Mouse (Mus musculus) gastrocnemius, postnatal 14 days (tissue): ENCODE measurements around the gene Tmem273. TPM values are rescaled to one million over a fixed set of nuclear protein-coding genes. Genes with fewer than 3 reads are reported as not detected.

Experiments used
- DNase-seq: peaks from one replicate; pipeline ENCODE4 v3.0.0; 2021; ENCODE audit warnings: mixed read lengths
- intact Hi-C: fragments of 180-260 bp; cut with DNase I; formaldehyde crosslinking; loops from one replicate; pipeline ENCODE4 v1.15.1; 2025; ENCODE audit warnings: low total_unique reads
- total RNA-seq, 2 experiments: library from RNA; stranded (reverse); gene quantifications; 2 replicates each; pipeline ENCODE4 v1.2.3; 2021

Tmem273 gene
- total RNA-seq, 2 experiments from 2014 or later, result 0.47 to 0.58 TPM

GRCm38 (mm10) chr14:32801016-32801661 lies 15.4 kb downstream of the Tmem273 start:
- intact Hi-C loops, result loop anchor here (10.0 kb wide), 1 partner anchor 166 kb away; no protein-coding TSS in a partner anchor
- DNase-seq, result peak; percentile 64

GRCm38 (mm10) chr14:32801662-32802024 lies 15.9 kb downstream of the Tmem273 start:
- intact Hi-C loops, result loop anchor here (10.0 kb wide), 1 partner anchor 167 kb away; no protein-coding TSS in a partner anchor
- no peak for DNase-seq

- peak; percentile 41 for DNase-seq
- intact Hi-C loops, result no loop called here
Observed at GRCm38 (mm10) chr14:32810111-32810510, 24.3 kb downstream of the Tmem273 start.

GRCm38 (mm10) chr14:32812429-32812828 lies 26.7 kb downstream of the Tmem273 start:
- no peak for DNase-seq
- intact Hi-C loops, result no loop called here

- DNase-seq, result no peak
- intact Hi-C loops, result no loop called here
Observed at GRCm38 (mm10) chr14:32814961-32815360, 29.2 kb downstream of the Tmem273 start.

GRCm38 (mm10) chr14:32816533-32816932 lies 30.8 kb downstream of the Tmem273 start:
- DNase-seq, result no peak
- intact Hi-C loops, result no loop called here

- DNase-seq, result peak; percentile 29
- intact Hi-C loops, result no loop called here
Observed at GRCm38 (mm10) chr14:32817258-32817657, 31.5 kb downstream of the Tmem273 start.

- intact Hi-C loops, result no loop called here
- DNase-seq, result no peak
Observed at GRCm38 (mm10) chr14:32819297-32819696, 33.5 kb downstream of the Tmem273 start.

GRCm38 (mm10) chr14:32822812-32823211 lies 37.0 kb downstream of the Tmem273 start:
- intact Hi-C loops, result no loop called here
- no peak for DNase-seq

GRCm38 (mm10) chr14:32823861-32824260 lies 38.1 kb downstream of the Tmem273 start:
- no peak for DNase-seq
- intact Hi-C loops, result no loop called here

GRCm38 (mm10) chr14:32824267-32825150 lies 38.7 kb downstream of the Tmem273 start:
- intact Hi-C loops, result no loop called here
- DNase-seq, result no peak

GRCm38 (mm10) chr14:32825426-32826032 lies 39.8 kb downstream of the Tmem273 start:
- intact Hi-C loops, result no loop called here
- DNase-seq, result peak; percentile 68

- DNase-seq, result peak; percentile 70
- intact Hi-C loops, result no loop called here
Observed at GRCm38 (mm10) chr14:32827165-32827564, 41.4 kb downstream of the Tmem273 start.

GRCm38 (mm10) chr14:32827994-32828650 lies 42.4 kb downstream of the Tmem273 start:
- DNase-seq, result peak; percentile 75
- intact Hi-C loops, result no loop called here

- intact Hi-C loops, result no loop called here
- DNase-seq, result no peak
Observed at GRCm38 (mm10) chr14:32833847-32834246, 48.1 kb downstream of the Tmem273 start, which contains the start of gene Fam170b. Fam170b (plus strand) TSS chr14:32833962.

GRCm38 (mm10) chr14:32835181-32835580 lies 49.4 kb downstream of the Tmem273 start:
- no peak for DNase-seq
- intact Hi-C loops, result no loop called here

GRCm38 (mm10) chr14:32835596-32835995 lies 49.8 kb downstream of the Tmem273 start:
- intact Hi-C loops, result no loop called here
- DNase-seq, result no peak

GRCm38 (mm10) chr14:32836191-32836590 lies 50.4 kb downstream of the Tmem273 start:
- DNase-seq, result no peak
- intact Hi-C loops, result no loop called here

GRCm38 (mm10) chr14:32842052-32842451 lies 56.3 kb downstream of the Tmem273 start:
- intact Hi-C loops, result no loop called here
- DNase-seq, result no peak

GRCm38 (mm10) chr14:32854059-32854458 lies 68.3 kb downstream of the Tmem273 start:
- DNase-seq, result no peak
- intact Hi-C loops, result no loop called here
